Mouse (Mus musculus) neural tube, embryonic 11.5 days (tissue): ENCODE data around the gene Ldhal6b. TPM values are rescaled to one million over a fixed set of nuclear protein-coding genes. Genes with fewer than 3 reads are reported as not detected.

Experiments
- ATAC-seq: fragments of 200-750 bp; cut with Nextera tagmentation; 2 replicates; pipeline ENCODE4 v1.8.0; 2017; ENCODE audit warnings: moderate number of reproducible peaks, mild to moderate bottlenecking, moderate TSS enrichment, moderate library complexity; ENCODE audit not compliant: insufficient read depth, low FRiP score, low TSS enrichment
- DNase-seq: peaks from one replicate; pipeline ENCODE4 v3.0.0-alpha.2; 2015; ENCODE audit warnings: low spot score
- H3K27ac ChIP-seq: fragments of 300-500 bp; sonication (generic); 2 replicates; pipeline ENCODE4 v1.5.1; 2014; ENCODE audit warnings: low read depth, mild to moderate bottlenecking, low read length
- H3K27me3 ChIP-seq: fragments of 300-500 bp; sonication (generic); 2 replicates; pipeline ENCODE4 v1.6.1; 2014; ENCODE audit warnings: mild to moderate bottlenecking, low read length, mixed read lengths; ENCODE audit not compliant: control insufficient read depth, insufficient read depth
- H3K36me3 ChIP-seq: fragments of 300-500 bp; sonication (generic); 2 replicates; pipeline ENCODE4 v1.6.1; 2014; ENCODE audit warnings: mild to moderate bottlenecking, low read length, moderate library complexity, mixed read lengths; ENCODE audit not compliant: control insufficient read depth, insufficient read depth
- H3K4me1 ChIP-seq: fragments of 300-500 bp; sonication (generic); 2 replicates; pipeline ENCODE4 v1.6.1; 2014; ENCODE audit warnings: low read length, mixed read lengths; ENCODE audit not compliant: control insufficient read depth, insufficient read depth
- H3K4me2 ChIP-seq: fragments of 300-500 bp; sonication (generic); 2 replicates; pipeline ENCODE4 v1.6.1; 2014; ENCODE audit warnings: low read depth, mild to moderate bottlenecking, moderate library complexity
- H3K4me3 ChIP-seq: fragments of 300-500 bp; sonication (generic); 2 replicates; pipeline ENCODE4 v1.5.1; 2014; ENCODE audit warnings: low read depth, low read length
- H3K9ac ChIP-seq: fragments of 300-500 bp; sonication (generic); 2 replicates; pipeline ENCODE4 v1.6.1; 2014; ENCODE audit warnings: mild to moderate bottlenecking, low read length
- H3K9me3 ChIP-seq: fragments of 300-500 bp; sonication (generic); 2 replicates; pipeline ENCODE4 v1.6.1; 2016; ENCODE audit warnings: low read length; ENCODE audit not compliant: control insufficient read depth
- WGBS: fragments of 180-500 bp; shearing (Covaris S2); extraction: QIAGEN DNeasy Blood & Tissue Kit; methylation state at CpG from one replicate; pipeline ENCODE4 v1.1.7; 2014; 5-methylcytosine and 5-hydroxymethylcytosine counted together
- polyA plus RNA-seq: library from polyadenylated mRNA; unstranded; fragments of >200 nt; fragmentation: Nextera tagmentation; extraction: Ambion mirVana; gene quantifications from 2 replicates; pipeline ENCODE4 v1.2.1, GENCODE M21; 2014

The Ldhal6b gene
- polyA plus RNA-seq, 1 experiment from 2014 or later, result not detected

- no peak overlapping the region for H3K4me3 ChIP-seq
- no peak overlapping the region for H3K27ac ChIP-seq
- no peaks in the 10 kb centered on the region for H3K9me3 ChIP-seq
- no peak for ATAC-seq
- H3K4me2 ChIP-seq, result no peak overlapping the region
- H3K4me1 ChIP-seq, result no peaks in the 10 kb centered on the region
- no peak for DNase-seq
- H3K9ac ChIP-seq, result no peak overlapping the region
- H3K27me3 ChIP-seq, result no peaks in the 10 kb centered on the region
- 64% methylated on average over 3 of the region's 3 CpGs for WGBS
- no peaks in the 10 kb centered on the region for H3K36me3 ChIP-seq
Observed at GRCm38 (mm10) chr17:5388351-5388750, 30.2 kb downstream of the Ldhal6b start.

- H3K27me3 ChIP-seq, result no peaks in the 10 kb centered on the region
- H3K9ac ChIP-seq, result no peak overlapping the region
- no peaks in the 10 kb centered on the region for H3K4me1 ChIP-seq
- DNase-seq (no peak), ATAC-seq (no peak)
- H3K9me3 ChIP-seq, result no peaks in the 10 kb centered on the region
- no peak overlapping the region for H3K4me3 ChIP-seq
- no peak overlapping the region for H3K4me2 ChIP-seq
- no peak overlapping the region for H3K27ac ChIP-seq
- no peaks in the 10 kb centered on the region for H3K36me3 ChIP-seq
- WGBS, result 88% methylated on average over 12 of the region's 12 CpGs
Observed at GRCm38 (mm10) chr17:5386885-5387545, 31.6 kb downstream of the Ldhal6b start.

- Histone ChIP-seq H3K36me3 (no peaks in the 10 kb centered on the region), H3K4me2 (no peak overlapping the region), H3K27ac (no peak overlapping the region), H3K9me3 (no peaks in the 10 kb centered on the region), H3K4me3 (no peak overlapping the region), H3K9ac (no peak overlapping the region), H3K4me1 (no peaks in the 10 kb centered on the region), H3K27me3 (no peaks in the 10 kb centered on the region)
- no peak for ATAC-seq
- WGBS, result 90% methylated on average over 1 of the region's 1 CpGs
- no peak for DNase-seq
Observed at GRCm38 (mm10) chr17:5385694-5386093, 32.9 kb downstream of the Ldhal6b start.

GRCm38 (mm10) chr17:5377930-5378310 lies 40.6 kb downstream of the Ldhal6b start:
- ATAC-seq (no peak), DNase-seq (peak; percentile 55)
- Histone ChIP-seq H3K36me3 (no peaks in the 10 kb centered on the region), H3K4me1 (peaks cover 3% of the 10 kb centered on the region; the same call in 1 of the 2 replicates), H3K27ac (no peak overlapping the region), H3K27me3 (no peaks in the 10 kb centered on the region), H3K4me3 (no peak overlapping the region), H3K9ac (no peak overlapping the region), H3K4me2 (no peak overlapping the region), H3K9me3 (no peaks in the 10 kb centered on the region)
- 27% methylated on average over 7 of the region's 7 CpGs for WGBS

GRCm38 (mm10) chr17:5377151-5377929 lies 41.2 kb downstream of the Ldhal6b start:
- Histone ChIP-seq H3K4me1 (peaks cover 3% of the 10 kb centered on the region; the same call in 1 of the 2 replicates), H3K4me2 (no peak overlapping the region), H3K9me3 (no peaks in the 10 kb centered on the region), H3K27me3 (no peaks in the 10 kb centered on the region), H3K36me3 (no peaks in the 10 kb centered on the region), H3K4me3 (no peak overlapping the region), H3K9ac (no peak overlapping the region), H3K27ac (no peak overlapping the region)
- DNase-seq (no peak), ATAC-seq (no peak)
- 38% methylated on average over 11 of the region's 11 CpGs for WGBS

GRCm38 (mm10) chr17:5372951-5373350 lies 45.6 kb downstream of the Ldhal6b start:
- no peaks in the 10 kb centered on the region for H3K27me3 ChIP-seq
- no peaks in the 10 kb centered on the region for H3K9me3 ChIP-seq
- H3K9ac ChIP-seq, result no peak overlapping the region
- DNase-seq (no peak), ATAC-seq (no peak)
- H3K4me1 ChIP-seq, result peaks cover 3% of the 10 kb centered on the region; the same call in 1 of the 2 replicates
- H3K27ac ChIP-seq, result no peak overlapping the region
- WGBS, result 88% methylated on average over 8 of the region's 8 CpGs
- H3K4me3 ChIP-seq, result no peak overlapping the region
- no peaks in the 10 kb centered on the region for H3K36me3 ChIP-seq
- no peak overlapping the region for H3K4me2 ChIP-seq

- no peaks in the 10 kb centered on the region for H3K27me3 ChIP-seq
- H3K9me3 ChIP-seq, result no peaks in the 10 kb centered on the region
- no peak overlapping the region for H3K4me3 ChIP-seq
- H3K9ac ChIP-seq, result no peak overlapping the region
- DNase-seq (no peak), ATAC-seq (no peak)
- no peaks in the 10 kb centered on the region for H3K4me1 ChIP-seq
- H3K36me3 ChIP-seq, result no peaks in the 10 kb centered on the region
- H3K4me2 ChIP-seq, result no peak overlapping the region
- WGBS, result 77% methylated on average over 7 of the region's 7 CpGs
- H3K27ac ChIP-seq, result no peak overlapping the region
Observed at GRCm38 (mm10) chr17:5371521-5371920, 47.0 kb downstream of the Ldhal6b start.

- DNase-seq (no peak), ATAC-seq (no peak)
- Histone ChIP-seq H3K27ac (no peak overlapping the region), H3K36me3 (no peaks in the 10 kb centered on the region), H3K9me3 (no peaks in the 10 kb centered on the region), H3K4me2 (no peak overlapping the region), H3K9ac (no peak overlapping the region), H3K4me3 (no peak overlapping the region), H3K4me1 (no peaks in the 10 kb centered on the region), H3K27me3 (no peaks in the 10 kb centered on the region)
- 75% methylated on average over 4 of the region's 4 CpGs for WGBS
Observed at GRCm38 (mm10) chr17:5371032-5371431, 47.5 kb downstream of the Ldhal6b start.
